Mouse (Mus musculus): ENCODE results near the gene I830077J02Rik.

DNA sequence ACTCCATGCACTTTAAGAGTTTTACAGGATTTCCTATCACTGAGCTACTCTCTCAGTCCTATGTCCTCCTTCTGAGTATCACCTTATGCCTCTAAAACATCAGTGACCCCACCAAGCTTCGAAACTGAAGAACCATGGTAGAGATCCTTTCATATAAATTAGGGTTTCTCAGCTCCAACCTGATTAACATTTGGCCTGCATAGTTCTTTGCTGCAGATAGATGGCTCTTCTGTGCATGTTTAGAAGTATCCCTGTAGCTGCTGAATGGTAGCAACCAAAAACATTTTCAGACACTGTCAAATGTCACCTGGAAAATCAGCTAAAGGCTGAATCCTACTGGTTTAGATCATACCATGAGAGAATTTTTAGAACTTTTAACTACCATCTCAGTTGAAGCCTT, 24.8 kb upstream of the I830077J02Rik start:
- TF ChIP-seq TAL1 (IDR thresholded peaks at IDR 0.05; ENCODE audit: low read length) (no peak), GATA1 (IDR thresholded peaks at IDR 0.05; ENCODE audit: low read length) (no peak)

Data from erythroblast, embryonic 14.5 days (primary cell).